Mouse (Mus musculus): Measurements from ENCODE around the gene Gm28305. TPM values are rescaled to one million over a fixed set of nuclear protein-coding genes. Genes with fewer than 3 reads are reported as not detected.

The Gm28305 gene
- polyA plus RNA-seq, 1 experiment: not detected

Other genes with a start within 250 kb of the Gm28305 start
- gene Nphp3, start 38.1 kb upstream of the Gm28305 start, polyA plus RNA-seq (2012; rRNA removed): 12.2 and 14.5 TPM in 2 replicates
- 41.5 and 49.9 TPM in 2 replicates for gene Uba5, start 22.5 kb downstream of the Gm28305 start, polyA plus RNA-seq (2012; rRNA removed)
- gene Acad11, start 22.7 kb downstream of the Gm28305 start, polyA plus RNA-seq (2012; rRNA removed): 31.5 and 35.6 TPM in 2 replicates
- gene Ackr4, start 86.3 kb downstream of the Gm28305 start, polyA plus RNA-seq (2012; rRNA removed): 5.1 and 6.4 TPM in 2 replicates
- 38.8 and 46.8 TPM in 2 replicates for gene Dnajc13, start 222.3 kb downstream of the Gm28305 start, polyA plus RNA-seq (2012; rRNA removed)